Mouse (Mus musculus): Measurements from ENCODE around the gene Rpap3. TPM values are rescaled to one million over a fixed set of nuclear protein-coding genes. Genes with fewer than 3 reads are reported as not detected.

The Rpap3 gene
- polyA plus RNA-seq, 1 experiment from 2014 or later, result 41.5 TPM

- no peak overlapping the region for H3K27ac ChIP-seq (ENCODE audit: low read depth, low read length)
- H3K4me2 ChIP-seq (ENCODE audit: low read depth, low read length), result no peak overlapping the region
- 92% methylated on average over 5 of the region's 5 CpGs for WGBS
- H3K9me3 ChIP-seq (ENCODE audit: control insufficient read depth, low read length), result no peaks in the 10 kb centered on the region
- ATAC-seq (ENCODE audit: low read depth), result no peak
- H3K9ac ChIP-seq (replicated peaks; ENCODE audit: low read depth, low read length), result no peak overlapping the region
- no peak overlapping the region for H3K4me3 ChIP-seq (ENCODE audit: low read depth, low read length)
- no peaks in the 10 kb centered on the region for H3K27me3 ChIP-seq (ENCODE audit: control insufficient read depth, insufficient read depth, low read length)
- H3K4me1 ChIP-seq (ENCODE audit: control insufficient read depth, insufficient read depth, low read length), result no peaks in the 10 kb centered on the region
- H3K36me3 ChIP-seq (ENCODE audit: control insufficient read depth, insufficient read depth, low read length), result peaks cover 53% of the 10 kb centered on the region
Observed at GRCm38 (mm10) chr15:97693411-97693810, 12.2 kb downstream of the Rpap3 start.

DNA sequence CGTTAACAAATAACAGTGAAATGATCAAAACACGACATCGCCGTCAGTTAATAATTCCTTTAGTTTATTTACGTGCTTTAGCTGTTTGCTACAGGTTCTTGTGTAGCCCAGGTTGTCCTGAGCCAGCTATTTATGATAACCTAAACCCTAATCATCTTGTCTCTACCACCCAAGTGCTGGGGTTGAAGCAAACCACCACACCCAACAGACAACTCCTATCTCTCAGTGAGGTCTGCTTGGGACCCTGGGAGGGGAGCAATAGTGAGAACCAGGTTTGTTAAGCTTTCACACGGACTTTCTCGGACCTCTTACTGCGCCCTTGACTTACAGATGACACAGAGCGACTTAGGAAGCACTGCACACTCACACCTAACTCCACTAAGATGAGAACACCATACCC is 21.5 kb downstream of the Rpap3 start:
- Histone ChIP-seq H3K4me3 (ENCODE audit: low read depth, low read length) (no peak overlapping the region), H3K4me1 (ENCODE audit: control insufficient read depth, insufficient read depth, low read length) (no peaks in the 10 kb centered on the region), H3K9me3 (ENCODE audit: control insufficient read depth, low read length) (no peaks in the 10 kb centered on the region), H3K36me3 (ENCODE audit: control insufficient read depth, insufficient read depth, low read length) (peaks cover 71% of the 10 kb centered on the region), H3K9ac (replicated peaks; ENCODE audit: low read depth, low read length) (no peak overlapping the region), H3K27me3 (ENCODE audit: control insufficient read depth, insufficient read depth, low read length) (no peaks in the 10 kb centered on the region), H3K4me2 (ENCODE audit: low read depth, low read length) (no peak overlapping the region), H3K27ac (ENCODE audit: low read depth, low read length) (no peak overlapping the region)
- 96% methylated on average over 9 of the region's 9 CpGs for WGBS
- no peak for ATAC-seq (ENCODE audit: low read depth)

GRCm38 (mm10) chr15:97682053-97682452 is 23.6 kb downstream of the Rpap3 start:
- no peaks in the 10 kb centered on the region for H3K27me3 ChIP-seq (ENCODE audit: control insufficient read depth, insufficient read depth, low read length)
- H3K27ac ChIP-seq (ENCODE audit: low read depth, low read length), result no peak overlapping the region
- H3K9ac ChIP-seq (replicated peaks; ENCODE audit: low read depth, low read length), result no peak overlapping the region
- no peak overlapping the region for H3K4me3 ChIP-seq (ENCODE audit: low read depth, low read length)
- peaks cover 70% of the 10 kb centered on the region for H3K36me3 ChIP-seq (ENCODE audit: control insufficient read depth, insufficient read depth, low read length)
- no peak for ATAC-seq (ENCODE audit: low read depth)
- H3K4me2 ChIP-seq (ENCODE audit: low read depth, low read length), result no peak overlapping the region
- no peaks in the 10 kb centered on the region for H3K9me3 ChIP-seq (ENCODE audit: control insufficient read depth, low read length)
- no peaks in the 10 kb centered on the region for H3K4me1 ChIP-seq (ENCODE audit: control insufficient read depth, insufficient read depth, low read length)
- 92% methylated on average over 8 of the region's 8 CpGs for WGBS

DNA sequence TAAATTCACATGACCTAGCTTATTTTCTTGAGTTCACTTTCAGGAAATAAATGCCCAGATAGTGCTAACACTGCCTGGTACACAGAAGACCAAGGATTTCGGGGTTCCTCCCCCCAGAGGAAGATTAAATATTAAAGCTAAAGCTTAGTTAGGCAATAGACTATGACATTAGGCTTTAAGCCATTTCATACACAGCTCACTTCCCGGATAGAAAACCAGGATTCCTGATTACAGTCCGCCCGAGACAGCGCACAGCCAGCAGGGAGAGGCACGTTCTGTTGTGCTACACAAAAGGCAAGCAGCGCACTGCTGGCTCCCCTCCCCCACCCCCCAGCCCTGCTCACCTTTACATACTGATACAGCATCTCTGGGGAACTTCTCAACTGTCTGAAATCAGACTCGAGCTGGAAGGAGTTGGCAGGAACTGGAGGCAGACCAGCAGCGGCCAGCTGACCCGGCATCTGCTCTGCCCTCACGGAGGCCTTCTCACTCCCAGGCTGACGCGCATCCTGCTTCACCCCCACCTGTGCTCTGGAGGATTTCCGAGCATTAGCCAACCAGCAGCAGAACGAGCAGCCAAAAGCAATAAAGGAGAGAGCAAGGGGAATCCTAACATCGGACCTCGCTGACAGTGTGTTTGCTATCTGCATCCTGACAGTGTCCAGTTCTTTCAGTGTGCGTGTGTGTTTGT is 25.5 kb downstream of the Rpap3 start:
- Histone ChIP-seq H3K27me3 (ENCODE audit: control insufficient read depth, insufficient read depth, low read length) (no peaks in the 10 kb centered on the region), H3K9ac (replicated peaks; ENCODE audit: low read depth, low read length) (no peak overlapping the region), H3K9me3 (ENCODE audit: control insufficient read depth, low read length) (no peaks in the 10 kb centered on the region), H3K36me3 (ENCODE audit: control insufficient read depth, insufficient read depth, low read length) (peaks cover 58% of the 10 kb centered on the region), H3K27ac (ENCODE audit: low read depth, low read length) (0 out of 2 replicates have a peak overlapping the region, but pooled peaks have one; percentile 7), H3K4me2 (ENCODE audit: low read depth, low read length) (no peak overlapping the region), H3K4me1 (ENCODE audit: control insufficient read depth, insufficient read depth, low read length) (no peaks in the 10 kb centered on the region), H3K4me3 (ENCODE audit: low read depth, low read length) (no peak overlapping the region)
- WGBS, result 72% methylated on average over 18 of the region's 18 CpGs
- ATAC-seq (ENCODE audit: low read depth), result no peak

DNA sequence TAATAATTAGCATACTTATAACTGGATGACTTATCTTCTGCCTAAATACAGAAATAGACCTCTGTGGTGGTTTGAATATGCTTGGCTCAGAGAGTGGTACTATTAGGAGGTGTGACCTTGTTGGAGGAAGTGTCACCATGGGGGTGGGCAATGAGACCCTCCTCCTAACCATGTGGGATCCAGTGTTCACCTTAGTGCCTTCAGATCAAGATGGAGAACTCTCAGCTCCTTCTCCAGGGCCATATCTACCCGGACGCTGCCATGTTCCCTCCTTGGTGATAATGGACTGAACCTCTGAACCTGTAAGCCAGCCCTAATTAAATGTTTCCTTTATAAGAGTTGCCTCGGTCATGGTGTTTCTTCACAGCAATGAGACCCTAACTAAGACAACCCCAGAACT is 28.3 kb downstream of the Rpap3 start:
- Histone ChIP-seq H3K4me1 (ENCODE audit: control insufficient read depth, insufficient read depth, low read length) (0 out of 2 replicates have a peak, but pooled peaks cover 4% of the 10 kb centered on the region), H3K27ac (ENCODE audit: low read depth, low read length) (no peak overlapping the region), H3K9ac (replicated peaks; ENCODE audit: low read depth, low read length) (no peak overlapping the region), H3K36me3 (ENCODE audit: control insufficient read depth, insufficient read depth, low read length) (peaks cover 42% of the 10 kb centered on the region), H3K27me3 (ENCODE audit: control insufficient read depth, insufficient read depth, low read length) (no peaks in the 10 kb centered on the region), H3K4me2 (ENCODE audit: low read depth, low read length) (no peak overlapping the region), H3K4me3 (ENCODE audit: low read depth, low read length) (no peak overlapping the region), H3K9me3 (ENCODE audit: control insufficient read depth, low read length) (no peaks in the 10 kb centered on the region)
- no peak for ATAC-seq (ENCODE audit: low read depth)
- 97% methylated on average over 3 of the region's 3 CpGs for WGBS

GRCm38 (mm10) chr15:97675927-97676326 is 29.7 kb downstream of the Rpap3 start:
- Histone ChIP-seq H3K4me1 (ENCODE audit: control insufficient read depth, insufficient read depth, low read length) (0 out of 2 replicates have a peak, but pooled peaks cover 8% of the 10 kb centered on the region), H3K4me3 (ENCODE audit: low read depth, low read length) (no peak overlapping the region), H3K4me2 (ENCODE audit: low read depth, low read length) (no peak overlapping the region), H3K9me3 (ENCODE audit: control insufficient read depth, low read length) (no peaks in the 10 kb centered on the region), H3K27ac (ENCODE audit: low read depth, low read length) (no peak overlapping the region), H3K36me3 (ENCODE audit: control insufficient read depth, insufficient read depth, low read length) (peaks cover 31% of the 10 kb centered on the region), H3K9ac (replicated peaks; ENCODE audit: low read depth, low read length) (no peak overlapping the region), H3K27me3 (ENCODE audit: control insufficient read depth, insufficient read depth, low read length) (no peaks in the 10 kb centered on the region)
- WGBS, result 97% methylated on average over 13 of the region's 13 CpGs
- no peak for ATAC-seq (ENCODE audit: low read depth)

GRCm38 (mm10) chr15:97674423-97674822 is 31.2 kb downstream of the Rpap3 start:
- H3K4me3 ChIP-seq (ENCODE audit: low read depth, low read length), result no peak overlapping the region
- no peak for ATAC-seq (ENCODE audit: low read depth)
- H3K36me3 ChIP-seq (ENCODE audit: control insufficient read depth, insufficient read depth, low read length), result peaks cover 22% of the 10 kb centered on the region; the same call in 1 of the 2 replicates
- no peak overlapping the region for H3K4me2 ChIP-seq (ENCODE audit: low read depth, low read length)
- no peak overlapping the region for H3K9ac ChIP-seq (replicated peaks; ENCODE audit: low read depth, low read length)
- 0 out of 2 replicates have a peak, but pooled peaks cover 8% of the 10 kb centered on the region for H3K4me1 ChIP-seq (ENCODE audit: control insufficient read depth, insufficient read depth, low read length)
- WGBS, result 97% methylated on average over 4 of the region's 4 CpGs
- no peak overlapping the region for H3K27ac ChIP-seq (ENCODE audit: low read depth, low read length)
- no peaks in the 10 kb centered on the region for H3K9me3 ChIP-seq (ENCODE audit: control insufficient read depth, low read length)
- H3K27me3 ChIP-seq (ENCODE audit: control insufficient read depth, insufficient read depth, low read length), result no peaks in the 10 kb centered on the region

GRCm38 (mm10) chr15:97673256-97674000 is 32.2 kb downstream of the Rpap3 start:
- ATAC-seq (ENCODE audit: low read depth), result no peak
- Histone ChIP-seq H3K27me3 (ENCODE audit: control insufficient read depth, insufficient read depth, low read length) (no peaks in the 10 kb centered on the region), H3K9ac (replicated peaks; ENCODE audit: low read depth, low read length) (no peak overlapping the region), H3K27ac (ENCODE audit: low read depth, low read length) (no peak overlapping the region), H3K9me3 (ENCODE audit: control insufficient read depth, low read length) (no peaks in the 10 kb centered on the region), H3K4me3 (ENCODE audit: low read depth, low read length) (no peak overlapping the region), H3K4me1 (ENCODE audit: control insufficient read depth, insufficient read depth, low read length) (0 out of 2 replicates have a peak, but pooled peaks cover 8% of the 10 kb centered on the region), H3K4me2 (ENCODE audit: low read depth, low read length) (no peak overlapping the region), H3K36me3 (ENCODE audit: control insufficient read depth, insufficient read depth, low read length) (peaks cover 20% of the 10 kb centered on the region; the same call in 1 of the 2 replicates)
- 94% methylated on average over 7 of the region's 7 CpGs for WGBS

DNA sequence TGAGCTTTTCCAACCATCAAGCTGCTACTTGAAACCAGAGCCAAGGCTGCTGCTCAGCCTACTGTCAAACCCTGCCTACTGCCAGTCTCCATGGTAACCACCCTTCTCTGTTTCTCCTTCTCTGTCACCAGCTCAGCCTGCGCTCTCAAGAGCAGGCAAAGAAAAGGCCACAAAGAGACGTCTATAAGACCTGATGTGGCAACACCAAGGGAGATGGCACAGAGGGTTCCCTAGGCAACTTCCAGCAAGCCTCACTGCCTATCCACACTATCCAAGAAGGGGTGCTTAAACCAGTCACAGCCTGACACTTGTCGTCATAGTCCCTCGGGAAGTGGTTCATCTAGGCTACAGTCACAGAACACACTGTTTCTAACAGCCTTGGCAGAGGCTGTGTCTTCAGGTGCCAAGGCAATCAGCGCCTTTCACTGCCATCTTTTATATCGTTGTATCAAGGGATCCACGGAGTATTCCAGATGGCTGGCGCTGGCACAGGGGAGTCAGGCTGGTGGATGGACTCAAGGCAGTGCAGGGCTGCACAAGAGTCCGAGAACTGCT is 33.3 kb downstream of the Rpap3 start:
- Histone ChIP-seq H3K27ac (ENCODE audit: low read depth, low read length) (peak overlapping the region; percentile 80), H3K9me3 (ENCODE audit: control insufficient read depth, low read length) (no peaks in the 10 kb centered on the region), H3K9ac (replicated peaks; ENCODE audit: low read depth, low read length) (no peak overlapping the region), H3K4me1 (ENCODE audit: control insufficient read depth, insufficient read depth, low read length) (0 out of 2 replicates have a peak, but pooled peaks cover 8% of the 10 kb centered on the region), H3K4me2 (ENCODE audit: low read depth, low read length) (no peak overlapping the region), H3K4me3 (ENCODE audit: low read depth, low read length) (no peak overlapping the region), H3K36me3 (ENCODE audit: control insufficient read depth, insufficient read depth, low read length) (peaks cover 12% of the 10 kb centered on the region; the same call in 1 of the 2 replicates), H3K27me3 (ENCODE audit: control insufficient read depth, insufficient read depth, low read length) (no peaks in the 10 kb centered on the region)
- peak; percentile 80 for ATAC-seq (ENCODE audit: low read depth)
- 50% methylated on average over 9 of the region's 9 CpGs for WGBS
